In the genomic region with DNA sequence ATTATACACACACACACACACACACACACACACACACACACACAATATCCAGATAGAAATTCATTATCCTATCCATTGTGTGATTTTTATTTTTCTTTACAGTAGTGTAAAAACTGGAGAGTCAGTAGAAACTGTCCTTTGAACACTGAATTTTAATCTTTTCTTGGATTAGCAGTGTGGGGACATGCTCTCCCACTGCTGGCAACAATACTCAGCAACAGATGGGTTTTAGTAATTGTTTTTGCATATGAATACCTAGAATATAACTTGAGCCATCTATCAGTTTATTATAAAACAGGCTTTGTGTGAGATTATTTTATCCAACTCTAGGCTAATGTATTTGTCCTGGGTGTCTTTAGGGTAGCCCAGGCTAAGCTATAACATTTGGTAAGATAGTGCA, we compare ENCODE assay signal across 26 mouse cellular contexts. TPM values are rescaled to one million over a fixed set of nuclear protein-coding genes. Genes with fewer than 3 reads are reported as not detected.
"Had no signal": no experiment of that assay in that cellular context is flagged by ENCODE, and none has a peak within 500 bp of the region (broad histone marks: within the 10 kb centered on the region; RNA-seq: fewer than 3 reads in every experiment).

No protein-coding gene starts in this region.

- H3K36me3 ChIP-seq: limb, embryonic 12.5 days; limb, embryonic 15.5 days; midbrain, embryonic 12.5 days; midbrain, embryonic 15.5 days; neural tube, embryonic 12.5 days; neural tube, embryonic 15.5 days had no signal

- ATAC-seq: intestine, postnatal 0 days; liver, postnatal 0 days; lung, postnatal 0 days; midbrain, embryonic 15.5 days had no signal

- H3K4me2 ChIP-seq: limb, embryonic 12.5 days; limb, embryonic 15.5 days; liver, embryonic 11.5 days; lung, embryonic 14.5 days; midbrain, embryonic 12.5 days; midbrain, embryonic 15.5 days; neural tube, embryonic 12.5 days; neural tube, embryonic 15.5 days had no signal

- H3K4me3 ChIP-seq: limb, embryonic 12.5 days; limb, embryonic 15.5 days; midbrain, embryonic 12.5 days; midbrain, embryonic 15.5 days; neural tube, embryonic 12.5 days; neural tube, embryonic 15.5 days had no signal

- H3K4me1 ChIP-seq: limb, embryonic 12.5 days; limb, embryonic 15.5 days; midbrain, embryonic 12.5 days; midbrain, embryonic 15.5 days; neural tube, embryonic 12.5 days; neural tube, embryonic 15.5 days had no signal

- DNase-seq: kidney, adult 2 months; kidney, postnatal 25 days; left cerebral cortex, postnatal 4 days; liver, postnatal 0 days; lung, embryonic 14.5 days; thymus, adult 2 months; thymus, postnatal 14 days; thymus, postnatal 4 days had no signal

- H3K27ac ChIP-seq: kidney, postnatal 0 days; limb, embryonic 12.5 days; limb, embryonic 15.5 days; liver, embryonic 14.5 days; macrophage; midbrain, embryonic 12.5 days; midbrain, embryonic 15.5 days; neural tube, embryonic 12.5 days; neural tube, embryonic 15.5 days had no signal

- H3K9ac ChIP-seq: limb, embryonic 12.5 days; limb, embryonic 15.5 days; liver, embryonic 14.5 days; liver, postnatal 0 days; lung, embryonic 14.5 days; midbrain, embryonic 12.5 days; midbrain, embryonic 15.5 days; neural tube, embryonic 12.5 days; neural tube, embryonic 15.5 days had no signal

- H3K9me3 ChIP-seq: limb, embryonic 12.5 days; limb, embryonic 15.5 days; midbrain, embryonic 12.5 days; midbrain, embryonic 15.5 days; neural tube, embryonic 12.5 days; neural tube, embryonic 15.5 days had no signal

- H3K27me3 ChIP-seq: limb, embryonic 12.5 days; limb, embryonic 15.5 days; midbrain, embryonic 12.5 days; midbrain, embryonic 15.5 days; neural tube, embryonic 12.5 days; neural tube, embryonic 15.5 days had no signal

RNA-seq across cellular contexts. Expression of a gene that starts 30.2 kb away (rescaled TPM):
- total RNA-seq: left cerebral cortex, postnatal 14 days; left cerebral cortex, postnatal 4 days; megakaryocyte, adult 5-6 weeks had no signal
- polyA plus RNA-seq: kidney, adult 2 months; kidney, embryonic 14.5 days; large intestine, adult 2 months; limb, embryonic 12.5 days; limb, embryonic 15.5 days; liver, embryonic 11.5 days; liver, embryonic 14.5 days; liver, postnatal 0 days; lung, postnatal 0 days; macrophage; midbrain, embryonic 12.5 days; midbrain, embryonic 15.5 days; neural tube, embryonic 12.5 days; neural tube, embryonic 15.5 days; small intestine, adult 2 months; spleen, adult 2 months; thymus, adult 2 months had no signal
